Mouse (Mus musculus) forebrain, postnatal 0 days (tissue): ENCODE results near the gene Olfml2b. TPM values are rescaled to one million over a fixed set of nuclear protein-coding genes. Genes with fewer than 3 reads are reported as not detected.

Experiments used
- ATAC-seq: fragments of 200-750 bp; cut with Nextera tagmentation; 2 replicates; pipeline ENCODE4 v1.8.0; 2017; ENCODE audit warnings: mild to moderate bottlenecking, moderate library complexity
- DNase-seq: peaks from one replicate; pipeline ENCODE4 v3.0.0-alpha.2; 2015
- H3K27ac ChIP-seq: fragments of 300-500 bp; sonication (generic); 2 replicates; pipeline ENCODE4 v1.5.1; 2014; ENCODE audit warnings: low read depth, mild to moderate bottlenecking, antibody characterized with exemption, low read length, moderate library complexity, mixed read lengths
- H3K27me3 ChIP-seq: fragments of 300-500 bp; sonication (generic); 2 replicates; pipeline ENCODE4 v1.6.1; 2014; ENCODE audit warnings: mild to moderate bottlenecking, low read length, mixed read lengths; ENCODE audit not compliant: insufficient read depth
- H3K36me3 ChIP-seq: fragments of 300-500 bp; sonication (generic); 2 replicates; pipeline ENCODE4 v1.6.1; 2014; ENCODE audit warnings: mild to moderate bottlenecking, moderate library complexity; ENCODE audit not compliant: insufficient read depth
- H3K4me1 ChIP-seq: fragments of 300-500 bp; sonication (generic); 2 replicates; pipeline ENCODE4 v1.6.1; 2014; ENCODE audit warnings: antibody characterized with exemption; ENCODE audit not compliant: insufficient read depth
- H3K4me2 ChIP-seq: fragments of 300-500 bp; sonication (generic); 2 replicates; pipeline ENCODE4 v1.6.1; 2014; ENCODE audit warnings: low read depth, mild to moderate bottlenecking, moderate library complexity
- H3K4me3 ChIP-seq: fragments of 300-500 bp; sonication (generic); 2 replicates; pipeline ENCODE4 v1.5.1; 2014; ENCODE audit warnings: low read depth, low read length, mixed read lengths
- H3K9ac ChIP-seq: fragments of 300-500 bp; sonication (generic); 2 replicates; pipeline ENCODE4 v1.6.1; 2014; ENCODE audit warnings: mild to moderate bottlenecking
- H3K9me3 ChIP-seq: fragments of 300-500 bp; sonication (generic); 2 replicates; pipeline ENCODE4 v1.6.1; 2016; ENCODE audit warnings: low read length
- CTCF ChIP-seq: sonication (generic); IDR thresholded peaks from 2 replicates; pipeline ENCODE4 v1.5.1; 2016; ENCODE audit warnings: antibody characterized with exemption, control low read depth, low read depth
- WGBS: fragments of 180-500 bp; shearing (Covaris S2); extraction: QIAGEN DNeasy Blood & Tissue Kit; methylation state at CpG from one replicate; pipeline ENCODE4 v1.1.7; 2014; 5-methylcytosine and 5-hydroxymethylcytosine counted together
- polyA plus RNA-seq: library from polyadenylated mRNA; unstranded; fragments of >200 nt; fragmentation: Nextera tagmentation; extraction: Ambion mirVana; gene quantifications from 2 replicates; pipeline ENCODE4 v1.2.1, GENCODE M21; 2015
- total RNA-seq: library from RNA; depleted of rRNA; stranded (reverse); fragments of >200 nt; gene quantifications from 2 replicates; pipeline ENCODE4 v1.2.3, GENCODE M21; 2014; rRNA removed

Gene Olfml2b
- total and polyA plus RNA-seq, 2 experiments from 2014 or later = 7.9 to 13.1 TPM

GRCm38 (mm10) chr1:170731865-170732595 is 87.7 kb downstream of the Olfml2b start:
- Histone ChIP-seq H3K4me1 (no peaks in the 10 kb centered on the region), H3K27ac (no peak overlapping the region), H3K27me3 (no peaks in the 10 kb centered on the region), H3K36me3 (no peaks in the 10 kb centered on the region), H3K4me2 (no peak overlapping the region), H3K9me3 (no peaks in the 10 kb centered on the region), H3K9ac (no peak overlapping the region), H3K4me3 (no peak overlapping the region)
- no peak for ATAC-seq
- DNase-seq = no peak
- 88% methylated on average over 11 of the region's 11 CpGs for WGBS
- no peak for TF ChIP-seq CTCF

Other genes starting within 250 kb of the Olfml2b start
- gene Nos1ap, start 54.7 kb upstream of the Olfml2b start, total RNA-seq = 8.0 and 12.4 TPM in 2 replicates
- gene Nos1ap, start 54.7 kb upstream of the Olfml2b start, polyA plus RNA-seq = 8.0 and 14.8 TPM in 2 replicates
- 14.3 and 18.1 TPM in 2 replicates for gene Atf6, start 223.2 kb downstream of the Olfml2b start, total RNA-seq
- 3.7 and 5.3 TPM in 2 replicates for gene Atf6, start 223.2 kb downstream of the Olfml2b start, polyA plus RNA-seq
- gene Gm26620, start 240.5 kb downstream of the Olfml2b start, total RNA-seq = 2.4 TPM in 1 of 2 replicates, not detected in the other
- 0.43 and 0.48 TPM in 2 replicates for gene Gm26620, start 240.5 kb downstream of the Olfml2b start, polyA plus RNA-seq
- 41.0 and 44.2 TPM in 2 replicates for gene Dusp12, start 241.0 kb downstream of the Olfml2b start, total RNA-seq
- 37.4 and 39.2 TPM in 2 replicates for gene Dusp12, start 241.0 kb downstream of the Olfml2b start, polyA plus RNA-seq